Mouse (Mus musculus): ENCODE measurements around the gene Gm2663. TPM values are rescaled to one million over a fixed set of nuclear protein-coding genes. Genes with fewer than 3 reads are reported as not detected.

The Gm2663 gene
- polyA plus RNA-seq, 1 experiment: not detected

DNA sequence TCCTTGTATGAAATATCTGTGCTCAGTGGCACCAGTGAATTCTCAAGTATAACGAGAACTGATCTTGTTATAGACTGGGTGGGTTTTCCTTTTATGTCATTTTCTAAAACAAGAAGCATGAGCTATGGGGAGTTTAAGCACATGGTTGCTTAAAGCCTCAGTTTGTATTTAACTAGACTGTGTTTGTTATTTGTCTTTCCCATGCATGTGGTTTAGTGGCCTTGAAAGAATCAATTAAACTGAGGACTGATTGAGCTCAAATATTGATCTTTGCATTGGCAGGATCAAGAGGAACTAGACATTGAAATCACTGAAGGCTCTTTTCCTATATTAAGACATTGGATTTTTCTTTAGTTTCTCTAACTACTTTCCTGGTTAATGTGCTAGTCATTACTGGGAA is 45.0 kb upstream of the Gm2663 start:
- H3K27me3 ChIP-seq (ENCODE audit: control insufficient read depth, insufficient read depth, low read length, poor library complexity, severe bottlenecking): no peaks in the 10 kb centered on the region
- no peaks in the 10 kb centered on the region for H3K4me1 ChIP-seq (ENCODE audit: control insufficient read depth, insufficient read depth, low read length)
- TF ChIP-seq POLR2A (IDR thresholded peaks at IDR 0.05; ENCODE audit: insufficient read depth, low read length): no peak
- no peak for TF ChIP-seq EP300 (IDR thresholded peaks at IDR 0.05; ENCODE audit: insufficient read depth, low read depth, low read length)
- TF ChIP-seq CTCF (IDR thresholded peaks at IDR 0.05; ENCODE audit: low read depth, low read length): no peak
- H3K9ac ChIP-seq (ENCODE audit: low read depth, poor library complexity, severe bottlenecking): no peak overlapping the region
- no peak overlapping the region for H3K4me3 ChIP-seq (ENCODE audit: low read depth, low read length)
- no peak overlapping the region for H3K27ac ChIP-seq (ENCODE audit: insufficient read depth, low read length)
- H3K9me3 ChIP-seq (replicated peaks; ENCODE audit: control insufficient read depth, insufficient read depth, low read length, poor library complexity, severe bottlenecking): no peaks in the 10 kb centered on the region
- H3K36me3 ChIP-seq (ENCODE audit: control insufficient read depth, insufficient read depth, low read length, poor library complexity, severe bottlenecking): no peaks in the 10 kb centered on the region

GRCm38 (mm10) chr6:41035409-41035808 is 36.1 kb upstream of the Gm2663 start, which contains the start of gene 2210010C04Rik:
Gene 2210010C04Rik (minus strand): TSS chr6:41035509.
- TF ChIP-seq POLR2A (IDR thresholded peaks at IDR 0.05; ENCODE audit: insufficient read depth, low read length) (no peak), CTCF (IDR thresholded peaks at IDR 0.05; ENCODE audit: low read depth, low read length) (no peak), EP300 (IDR thresholded peaks at IDR 0.05; ENCODE audit: insufficient read depth, low read depth, low read length) (no peak)
- no peak within 1 kb of the TSS for H3K4me3 ChIP-seq (ENCODE audit: low read depth, low read length)
- peaks cover 1% of the 10 kb centered on the region for H3K4me1 ChIP-seq (ENCODE audit: control insufficient read depth, insufficient read depth, low read length)
- H3K9ac ChIP-seq (ENCODE audit: low read depth, poor library complexity, severe bottlenecking): no peak within 1 kb of the TSS
- H3K36me3 ChIP-seq (ENCODE audit: control insufficient read depth, insufficient read depth, low read length, poor library complexity, severe bottlenecking): no peaks in the 10 kb centered on the region
- H3K9me3 ChIP-seq (replicated peaks; ENCODE audit: control insufficient read depth, insufficient read depth, low read length, poor library complexity, severe bottlenecking): no peaks in the 10 kb centered on the region
- no peak within 1 kb of the TSS for H3K27ac ChIP-seq (ENCODE audit: insufficient read depth, low read length)
- H3K27me3 ChIP-seq (ENCODE audit: control insufficient read depth, insufficient read depth, low read length, poor library complexity, severe bottlenecking): no peaks in the 10 kb centered on the region

GRCm38 (mm10) chr6:41032802-41033201 is 33.5 kb upstream of the Gm2663 start:
- Histone ChIP-seq H3K4me1 (ENCODE audit: control insufficient read depth, insufficient read depth, low read length) (peaks cover 1% of the 10 kb centered on the region), H3K9ac (ENCODE audit: low read depth, poor library complexity, severe bottlenecking) (no peak overlapping the region), H3K9me3 (replicated peaks; ENCODE audit: control insufficient read depth, insufficient read depth, low read length, poor library complexity, severe bottlenecking) (no peaks in the 10 kb centered on the region), H3K27me3 (ENCODE audit: control insufficient read depth, insufficient read depth, low read length, poor library complexity, severe bottlenecking) (no peaks in the 10 kb centered on the region), H3K36me3 (ENCODE audit: control insufficient read depth, insufficient read depth, low read length, poor library complexity, severe bottlenecking) (no peaks in the 10 kb centered on the region), H3K4me3 (ENCODE audit: low read depth, low read length) (no peak overlapping the region), H3K27ac (ENCODE audit: insufficient read depth, low read length) (no peak overlapping the region)
- TF ChIP-seq POLR2A (IDR thresholded peaks at IDR 0.05; ENCODE audit: insufficient read depth, low read length) (no peak), CTCF (IDR thresholded peaks at IDR 0.05; ENCODE audit: low read depth, low read length) (no peak)

GRCm38 (mm10) chr6:41032231-41032630 is 33.0 kb upstream of the Gm2663 start:
- TF ChIP-seq POLR2A (IDR thresholded peaks at IDR 0.05; ENCODE audit: insufficient read depth, low read length) (no peak), EP300 (IDR thresholded peaks at IDR 0.05; ENCODE audit: insufficient read depth, low read depth, low read length) (no peak), CTCF (IDR thresholded peaks at IDR 0.05; ENCODE audit: low read depth, low read length) (no peak)
- Histone ChIP-seq H3K36me3 (ENCODE audit: control insufficient read depth, insufficient read depth, low read length, poor library complexity, severe bottlenecking) (no peaks in the 10 kb centered on the region), H3K9me3 (replicated peaks; ENCODE audit: control insufficient read depth, insufficient read depth, low read length, poor library complexity, severe bottlenecking) (no peaks in the 10 kb centered on the region), H3K27ac (ENCODE audit: insufficient read depth, low read length) (no peak overlapping the region), H3K4me1 (ENCODE audit: control insufficient read depth, insufficient read depth, low read length) (peaks cover 2% of the 10 kb centered on the region), H3K4me3 (ENCODE audit: low read depth, low read length) (no peak overlapping the region), H3K27me3 (ENCODE audit: control insufficient read depth, insufficient read depth, low read length, poor library complexity, severe bottlenecking) (no peaks in the 10 kb centered on the region), H3K9ac (ENCODE audit: low read depth, poor library complexity, severe bottlenecking) (no peak overlapping the region)

DNA sequence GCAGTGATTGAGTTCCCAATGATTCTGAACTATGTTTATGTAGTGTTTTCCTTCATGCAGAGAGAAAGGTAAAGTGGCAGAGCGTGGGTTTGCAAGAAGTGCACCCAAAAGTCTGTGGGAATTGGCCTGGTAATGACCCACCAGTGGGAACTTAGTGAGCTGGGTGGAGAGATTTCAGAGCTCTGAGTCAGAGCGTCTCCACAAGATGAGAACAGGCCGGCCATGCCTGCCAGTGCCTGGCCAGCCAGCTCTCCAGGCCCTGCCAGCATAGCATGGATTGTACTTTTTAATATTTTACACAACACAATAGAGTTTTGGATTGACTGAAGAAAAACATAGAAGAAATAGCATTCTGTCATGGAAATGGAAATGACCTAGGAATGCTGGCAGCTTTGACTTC is 31.5 kb upstream of the Gm2663 start:
- no peaks in the 10 kb centered on the region for H3K27me3 ChIP-seq (ENCODE audit: control insufficient read depth, insufficient read depth, low read length, poor library complexity, severe bottlenecking)
- peaks cover 4% of the 10 kb centered on the region for H3K4me1 ChIP-seq (ENCODE audit: control insufficient read depth, insufficient read depth, low read length)
- H3K9me3 ChIP-seq (replicated peaks; ENCODE audit: control insufficient read depth, insufficient read depth, low read length, poor library complexity, severe bottlenecking): no peaks in the 10 kb centered on the region
- no peak overlapping the region for H3K4me3 ChIP-seq (ENCODE audit: low read depth, low read length)
- TF ChIP-seq CTCF (IDR thresholded peaks at IDR 0.05; ENCODE audit: low read depth, low read length): no peak
- TF ChIP-seq POLR2A (IDR thresholded peaks at IDR 0.05; ENCODE audit: insufficient read depth, low read length): no peak
- TF ChIP-seq EP300 (IDR thresholded peaks at IDR 0.05; ENCODE audit: insufficient read depth, low read depth, low read length): no peak
- H3K9ac ChIP-seq (ENCODE audit: low read depth, poor library complexity, severe bottlenecking): no peak overlapping the region
- H3K27ac ChIP-seq (ENCODE audit: insufficient read depth, low read length): no peak overlapping the region
- H3K36me3 ChIP-seq (ENCODE audit: control insufficient read depth, insufficient read depth, low read length, poor library complexity, severe bottlenecking): no peaks in the 10 kb centered on the region

DNA sequence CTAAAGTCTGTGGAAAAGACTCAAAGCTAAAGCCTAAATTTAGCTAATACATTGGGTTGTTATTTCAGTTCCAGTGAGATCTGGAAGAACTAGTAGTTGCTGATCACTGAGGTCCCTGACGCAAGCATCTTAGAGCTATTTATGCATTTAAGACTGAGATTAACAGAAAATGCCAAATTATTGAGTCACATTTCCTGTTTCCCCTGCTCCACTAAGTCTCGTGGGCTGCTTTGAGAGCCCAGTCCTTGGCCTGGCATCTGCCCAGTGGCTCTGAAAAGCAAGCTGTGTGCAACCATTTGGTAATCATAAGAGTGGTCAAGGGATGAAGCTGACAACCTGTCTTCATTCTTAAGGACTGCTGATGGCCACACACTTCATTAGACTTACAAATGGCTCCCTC is 27.8 kb upstream of the Gm2663 start:
- Histone ChIP-seq H3K4me3 (ENCODE audit: low read depth, low read length) (no peak overlapping the region), H3K4me1 (ENCODE audit: control insufficient read depth, insufficient read depth, low read length) (peaks cover 4% of the 10 kb centered on the region), H3K27me3 (ENCODE audit: control insufficient read depth, insufficient read depth, low read length, poor library complexity, severe bottlenecking) (no peaks in the 10 kb centered on the region), H3K9me3 (replicated peaks; ENCODE audit: control insufficient read depth, insufficient read depth, low read length, poor library complexity, severe bottlenecking) (no peaks in the 10 kb centered on the region), H3K36me3 (ENCODE audit: control insufficient read depth, insufficient read depth, low read length, poor library complexity, severe bottlenecking) (no peaks in the 10 kb centered on the region), H3K27ac (ENCODE audit: insufficient read depth, low read length) (no peak overlapping the region), H3K9ac (ENCODE audit: low read depth, poor library complexity, severe bottlenecking) (no peak overlapping the region)
- TF ChIP-seq EP300 (IDR thresholded peaks at IDR 0.05; ENCODE audit: insufficient read depth, low read depth, low read length): no peak
- TF ChIP-seq CTCF (IDR thresholded peaks at IDR 0.05; ENCODE audit: low read depth, low read length): no peak
- TF ChIP-seq POLR2A (IDR thresholded peaks at IDR 0.05; ENCODE audit: insufficient read depth, low read length): no peak
